Mouse (Mus musculus): Measurements from ENCODE around the gene Evl.
"Not testable (repeated sequence)": the region's sequence is repeated elsewhere in the genome, so short reads cannot be mapped to it uniquely, and the experiment has no call there.

Gene Evl

GRCm38 (mm10) chr12:108693592-108693991 lies 139.1 kb downstream of the Evl start:
- in situ Hi-C loops (cut with MboI, MseI): no loop called here

DNA sequence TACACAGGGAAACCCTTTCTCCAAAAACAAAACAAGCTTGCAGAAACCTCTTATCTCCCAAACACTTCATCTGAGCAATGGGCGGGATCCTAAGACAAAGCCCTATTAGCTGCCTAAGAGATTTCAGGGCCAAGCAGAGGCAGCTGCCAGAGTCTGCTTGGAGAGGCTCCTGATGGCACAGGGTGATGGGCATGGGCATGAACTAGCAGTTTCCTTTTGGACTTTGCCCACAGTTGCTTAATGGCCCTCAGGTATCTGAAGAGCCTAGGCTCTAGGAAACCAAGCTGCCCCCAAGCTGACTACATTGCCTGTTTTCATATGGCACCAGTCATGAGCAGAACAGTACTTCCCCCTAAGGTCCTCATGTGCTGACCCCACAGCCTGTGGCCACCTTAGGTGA lies 139.7 kb downstream of the Evl start:
- in situ Hi-C loops (cut with MboI, MseI): no loop called here

- in situ Hi-C loops (cut with MboI, MseI): no loop called here
Observed at GRCm38 (mm10) chr12:108698697-108699471, 144.4 kb downstream of the Evl start.

DNA sequence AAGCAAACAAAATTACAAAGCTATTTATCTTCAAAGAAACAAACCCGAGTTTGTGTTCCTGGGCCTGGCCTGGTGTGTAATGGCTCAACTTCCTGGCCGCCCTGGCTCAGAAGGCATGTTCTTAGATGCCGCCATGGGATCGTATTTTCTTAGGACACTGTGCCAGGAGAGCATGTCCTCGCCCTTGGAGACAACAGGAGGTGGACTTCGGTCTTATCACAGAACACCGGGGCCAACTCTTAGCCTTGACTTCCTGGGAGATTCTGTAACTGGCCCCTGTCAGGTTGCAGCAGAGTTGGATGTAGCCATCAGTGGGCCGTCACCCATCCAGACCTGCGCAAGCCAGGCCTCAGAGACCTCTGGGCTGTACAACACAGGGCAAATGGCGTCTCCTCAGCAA lies 145.1 kb downstream of the Evl start:
- in situ Hi-C loops (cut with MboI, MseI): no loop called here

- in situ Hi-C loops (cut with MboI, MseI): no loop called here
Observed at GRCm38 (mm10) chr12:108700037-108700436, 145.5 kb downstream of the Evl start.

GRCm38 (mm10) chr12:108701221-108701620 lies 146.7 kb downstream of the Evl start:
- in situ Hi-C loops (cut with MboI, MseI): no loop called here

DNA sequence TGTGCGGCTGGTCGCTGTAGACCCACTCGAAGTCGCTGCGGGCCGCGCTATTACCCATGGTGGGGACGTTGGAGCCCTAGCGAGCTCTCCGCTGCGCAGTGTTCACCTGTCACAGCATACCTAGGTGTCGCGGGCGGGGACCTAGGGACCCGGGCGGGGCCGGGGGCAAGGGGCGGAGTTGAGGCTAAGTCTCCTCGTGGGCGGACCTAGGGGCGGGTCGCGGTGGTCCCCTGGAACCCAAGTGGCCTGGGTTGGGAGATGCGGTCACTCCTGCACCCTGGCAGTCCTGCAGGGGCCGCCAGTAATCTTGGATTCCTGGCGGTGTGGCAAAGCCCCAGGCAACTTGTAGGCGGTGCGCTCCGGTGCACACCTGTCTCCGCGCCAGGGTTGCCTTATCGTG lies 147.7 kb downstream of the Evl start, which contains the start of gene Degs2:
Gene Degs2, minus strand, starts transcription at position 131 of the 400 bp plus-strand sequence.
- in situ Hi-C loops (cut with MboI, MseI): no loop called here

GRCm38 (mm10) chr12:108705486-108705885 lies 151.0 kb downstream of the Evl start:
- in situ Hi-C loops (cut with MboI, MseI): no loop called here

DNA sequence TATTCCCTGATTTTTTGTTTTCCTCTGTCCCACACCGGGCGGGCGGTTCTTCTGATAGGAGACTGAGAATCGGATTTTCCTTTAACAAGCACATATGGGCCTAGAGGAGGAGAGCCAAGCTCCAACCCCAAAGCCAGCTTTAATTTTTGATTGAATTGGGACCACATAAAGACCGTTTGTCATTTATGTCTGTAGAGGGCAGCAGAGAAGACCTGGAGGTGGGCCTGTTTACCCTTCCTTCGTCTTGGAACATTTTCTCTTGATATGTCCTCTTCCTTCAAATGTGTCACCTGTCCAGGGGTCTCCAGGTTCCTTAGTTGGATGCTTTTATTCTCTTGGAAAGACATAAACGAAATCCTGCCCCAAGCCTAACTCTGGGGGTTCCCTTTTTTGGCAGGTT lies 151.6 kb downstream of the Evl start:
- in situ Hi-C loops (cut with MboI, MseI): no loop called here

- in situ Hi-C loops (cut with MboI, MseI): no loop called here
Observed at GRCm38 (mm10) chr12:108709386-108709785, 154.9 kb downstream of the Evl start.

GRCm38 (mm10) chr12:108709964-108710765 lies 155.6 kb downstream of the Evl start:
- in situ Hi-C loops (cut with MboI, MseI): no loop called here

DNA sequence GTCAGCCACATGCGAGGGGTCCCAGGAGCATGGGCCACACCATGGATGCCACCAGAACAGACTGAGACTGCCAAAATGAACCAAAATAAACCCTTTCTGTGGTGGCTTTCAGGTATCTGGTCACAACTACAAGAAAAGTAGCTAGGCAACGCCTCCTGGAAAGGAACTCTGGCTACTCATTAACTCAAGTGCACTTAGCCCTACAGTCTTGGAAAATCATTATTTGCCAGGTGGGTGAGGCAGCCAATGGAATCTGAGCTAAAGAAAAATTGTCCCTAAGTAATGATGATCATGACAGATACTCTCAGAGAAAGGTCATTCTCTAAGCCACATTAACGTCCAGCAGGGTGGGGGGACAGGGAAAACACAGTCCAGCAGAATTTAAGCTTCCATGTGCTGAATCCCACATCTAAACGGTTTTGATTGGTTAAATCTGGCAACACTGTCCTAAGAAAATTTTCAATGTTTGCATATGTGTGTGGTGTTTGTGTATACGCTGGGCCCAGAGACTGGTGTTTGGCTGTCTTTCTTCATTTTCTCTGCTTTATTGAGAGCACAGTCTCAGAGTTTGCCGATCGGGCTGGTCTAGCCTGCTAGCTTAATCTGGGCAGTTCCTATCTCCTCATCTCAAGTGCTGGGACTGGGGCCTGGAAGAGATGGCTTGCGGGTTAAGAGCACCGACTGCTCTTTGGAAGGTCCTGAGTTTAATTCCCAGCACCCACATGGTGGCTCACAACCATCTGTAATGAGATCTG lies 156.5 kb downstream of the Evl start:
- in situ Hi-C loops (cut with MboI, MseI): no loop called here

GRCm38 (mm10) chr12:108712481-108712880 lies 158.0 kb downstream of the Evl start:
- in situ Hi-C loops (cut with MboI, MseI): no loop called here

DNA sequence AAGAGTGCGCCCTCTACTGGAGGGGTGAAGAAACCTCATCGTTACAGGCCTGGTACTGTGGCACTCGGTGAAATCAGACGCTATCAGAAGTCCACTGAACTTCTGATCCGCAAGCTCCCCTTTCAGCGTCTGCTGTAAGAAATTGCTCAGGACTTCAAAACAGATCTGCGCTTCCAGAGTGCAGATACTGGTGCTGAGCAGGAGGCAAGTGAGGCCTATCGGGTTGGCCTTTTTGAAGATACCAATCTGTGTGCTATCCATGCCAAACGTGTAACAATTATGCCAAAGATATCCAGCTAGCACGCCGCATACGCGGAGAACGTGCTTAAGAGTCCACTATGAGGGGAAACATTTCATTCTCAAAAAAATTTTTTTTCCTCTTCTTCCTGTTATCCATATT lies 159.5 kb downstream of the Evl start:
- in situ Hi-C loops (cut with MboI, MseI): not testable (repeated sequence)

DNA sequence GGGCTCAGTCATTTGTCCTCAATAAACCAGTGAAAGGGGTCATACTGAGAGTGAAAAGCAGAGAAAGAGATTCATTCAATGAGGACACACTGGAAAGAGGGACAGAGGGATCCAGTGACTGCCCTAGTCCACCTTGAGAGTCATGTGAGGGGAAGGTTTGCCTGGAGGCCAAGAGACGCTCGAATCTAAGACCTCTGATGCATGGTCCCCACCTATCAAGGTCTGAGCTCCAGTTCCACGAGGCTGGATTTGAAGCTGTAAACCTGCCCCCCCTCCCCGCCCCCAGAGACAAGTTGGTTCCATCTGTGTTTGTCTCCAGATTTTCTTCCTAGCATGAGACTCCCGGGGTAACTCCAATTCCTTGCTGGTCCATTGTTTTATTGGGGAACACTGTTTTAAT lies 161.3 kb downstream of the Evl start:
- in situ Hi-C loops (cut with MboI, MseI): no loop called here

DNA sequence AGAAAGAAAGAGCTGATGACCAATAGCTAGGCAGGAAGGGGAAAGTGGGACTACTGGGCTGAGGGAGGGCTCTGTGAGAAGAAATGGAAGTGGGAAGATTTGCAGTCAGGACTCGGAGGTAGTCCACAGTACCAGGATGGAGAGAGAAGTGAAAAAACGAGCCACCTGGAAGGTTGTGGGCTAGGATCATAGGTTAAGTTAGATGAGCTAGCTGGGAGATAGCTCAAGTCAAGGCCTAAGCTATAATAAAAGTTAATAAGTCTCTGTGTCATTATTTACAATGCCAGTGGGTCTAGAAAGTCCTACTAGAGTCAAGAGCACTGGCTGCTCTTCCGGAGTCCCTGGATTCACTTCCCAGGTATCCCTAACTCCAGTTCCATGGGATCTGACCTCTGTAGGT lies 164.0 kb downstream of the Evl start:
- in situ Hi-C loops (cut with MboI, MseI): no loop called here

GRCm38 (mm10) chr12:108722464-108722863 lies 167.9 kb downstream of the Evl start:
- in situ Hi-C loops (cut with MboI, MseI): no loop called here

- in situ Hi-C loops (cut with MboI, MseI): no loop called here
Observed at GRCm38 (mm10) chr12:108723841-108724240, 169.3 kb downstream of the Evl start.

DNA sequence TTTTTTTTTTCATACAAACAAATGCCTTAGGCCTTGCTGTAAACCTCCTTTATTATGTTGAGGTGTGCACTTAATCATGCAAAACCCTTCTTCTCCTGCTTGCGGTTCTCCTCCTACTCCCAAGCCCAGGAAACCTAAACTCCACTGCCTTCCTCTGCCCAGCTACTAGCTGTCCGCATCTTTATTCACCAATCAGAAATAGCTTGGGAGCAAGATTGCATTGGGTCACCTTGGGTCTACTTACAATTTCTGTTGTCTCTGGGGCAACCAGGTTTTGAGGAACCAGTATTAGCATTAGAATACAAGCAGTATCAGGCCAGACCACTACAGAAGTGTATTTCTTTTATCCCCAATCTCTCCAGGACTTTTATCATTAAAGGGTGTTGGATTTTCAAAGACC lies 179.9 kb downstream of the Evl start:
- in situ Hi-C loops (cut with MboI, MseI): no loop called here

GRCm38 (mm10) chr12:108737838-108738237 lies 183.3 kb downstream of the Evl start:
- in situ Hi-C loops (cut with MboI, MseI): no loop called here
